Mouse (Mus musculus) retina, adult 2 months (tissue): ENCODE results near the gene 4930512M02Rik.
"Not testable (repeated sequence)": the region's sequence is repeated elsewhere in the genome, so short reads cannot be mapped to it uniquely, and the experiment has no call there.

Experiments used
- DNase-seq: peaks from one replicate; pipeline ENCODE4 v3.0.0-alpha.2; 2012; ENCODE audit warnings: low read depth, low spot score

The 4930512M02Rik gene

GRCm38 (mm10) chr11:11627735-11628134 lies at the start of gene 4930512M02Rik:
Gene 4930512M02Rik, minus strand, starts transcription at chr11:11627835.
- DNase-seq: not testable (repeated sequence)

- DNase-seq: no peak
These were observed 49.5 kb upstream of the 4930512M02Rik start for GRCm38 (mm10) chr11:11677165-11677564.

DNA sequence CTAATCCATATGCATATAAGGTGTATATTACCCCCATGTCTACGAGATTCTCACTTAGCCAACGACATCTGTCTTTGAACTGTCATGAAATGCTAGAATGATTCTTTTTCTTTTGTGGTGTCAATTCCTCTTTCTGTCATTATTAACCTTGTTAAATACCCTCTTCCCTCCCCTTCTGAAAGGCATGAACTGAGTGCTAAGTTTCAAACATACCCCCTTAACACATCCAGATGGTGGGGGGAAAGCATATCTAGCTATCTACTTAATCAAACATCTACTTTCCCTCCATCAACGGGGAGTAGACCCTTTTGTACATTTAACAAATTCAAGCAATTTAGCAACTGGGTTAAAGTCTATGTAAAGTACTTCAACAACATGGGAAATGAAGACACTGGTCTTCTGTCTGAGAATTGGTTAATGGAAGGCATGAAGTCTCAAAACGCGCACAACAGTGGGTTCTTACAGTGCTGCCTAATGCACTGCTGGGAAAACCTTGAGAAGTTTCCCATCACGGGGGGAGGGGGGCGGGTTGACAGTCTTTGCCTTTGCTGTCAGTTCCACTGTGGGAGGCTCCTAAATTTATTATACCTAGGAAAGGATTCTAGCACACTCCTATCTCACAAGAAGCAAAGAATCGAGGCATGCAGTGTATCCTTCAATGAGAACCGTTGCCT lies 48.6 kb upstream of the 4930512M02Rik start:
- DNase-seq: no peak

DNA sequence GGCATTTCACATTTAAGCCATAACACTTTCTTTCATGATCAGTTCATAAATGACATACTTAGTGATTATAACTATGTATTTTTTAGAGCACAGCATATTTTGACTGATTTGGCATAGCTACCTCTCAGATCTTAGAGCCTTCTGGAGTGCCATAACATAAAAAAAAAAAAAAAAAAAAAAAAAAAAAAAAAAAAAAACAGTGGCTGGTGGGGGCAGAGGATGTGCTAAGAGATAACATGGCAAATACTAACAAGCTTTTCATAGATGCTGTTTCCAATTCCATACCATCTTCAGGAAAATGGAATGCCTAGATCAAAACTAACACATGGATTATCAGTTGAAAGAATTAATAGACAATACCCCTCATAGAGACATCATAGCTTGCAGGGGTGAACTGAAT lies 47.4 kb upstream of the 4930512M02Rik start:
- DNase-seq: no peak

- DNase-seq: no peak
These were observed 45.3 kb upstream of the 4930512M02Rik start for GRCm38 (mm10) chr11:11672974-11673373.

- no peak for DNase-seq
These were observed 40.3 kb upstream of the 4930512M02Rik start for GRCm38 (mm10) chr11:11667922-11668290.

GRCm38 (mm10) chr11:11667254-11667921 lies 39.8 kb upstream of the 4930512M02Rik start:
- no peak for DNase-seq

- no peak for DNase-seq
These were observed 33.0 kb upstream of the 4930512M02Rik start for GRCm38 (mm10) chr11:11660651-11661050.

- no peak for DNase-seq
These were observed 31.2 kb upstream of the 4930512M02Rik start for GRCm38 (mm10) chr11:11658834-11659233.

GRCm38 (mm10) chr11:11657634-11658033 lies 30.0 kb upstream of the 4930512M02Rik start:
- no peak for DNase-seq

- no peak for DNase-seq
These were observed 29.4 kb upstream of the 4930512M02Rik start for GRCm38 (mm10) chr11:11656995-11657530.

- DNase-seq: no peak
These were observed 28.8 kb upstream of the 4930512M02Rik start for GRCm38 (mm10) chr11:11656388-11656787.

GRCm38 (mm10) chr11:11644303-11644702 lies 16.7 kb upstream of the 4930512M02Rik start:
- DNase-seq: no peak

DNA sequence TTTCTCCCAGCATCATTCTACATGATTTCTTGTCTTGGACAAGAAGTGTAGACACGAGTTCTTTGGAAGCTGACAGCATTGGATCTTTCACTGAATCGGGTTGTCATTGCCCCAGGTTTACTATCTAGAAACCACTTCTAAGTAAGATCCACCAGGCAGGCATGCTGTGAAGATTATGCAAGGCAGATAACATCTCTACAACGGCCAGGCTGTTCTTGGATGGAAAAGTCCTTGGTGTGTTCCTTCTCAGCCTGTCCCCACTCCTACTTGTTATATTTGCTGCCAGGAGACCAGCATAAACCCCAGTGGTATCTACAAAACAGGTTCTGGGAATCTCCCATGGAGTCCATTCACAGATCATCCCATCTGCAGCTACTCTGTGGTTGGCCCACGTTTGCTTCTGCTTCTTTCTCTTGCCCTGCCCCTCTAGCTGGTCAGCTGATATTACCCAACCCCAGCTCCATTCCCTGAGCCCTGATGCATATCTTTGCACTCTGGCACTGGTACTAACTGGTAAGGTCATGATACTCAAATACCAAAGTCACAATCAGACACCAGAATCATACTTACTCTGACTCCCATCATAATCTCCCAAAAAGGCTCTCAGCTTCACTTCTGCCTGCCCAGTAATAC lies 3.4 kb downstream of the 4930512M02Rik start:
- DNase-seq: no peak

- no peak for DNase-seq
These were observed 18.4 kb downstream of the 4930512M02Rik start for GRCm38 (mm10) chr11:11609243-11609642.

- DNase-seq: no peak
These were observed 40.3 kb downstream of the 4930512M02Rik start for GRCm38 (mm10) chr11:11587327-11587726.

DNA sequence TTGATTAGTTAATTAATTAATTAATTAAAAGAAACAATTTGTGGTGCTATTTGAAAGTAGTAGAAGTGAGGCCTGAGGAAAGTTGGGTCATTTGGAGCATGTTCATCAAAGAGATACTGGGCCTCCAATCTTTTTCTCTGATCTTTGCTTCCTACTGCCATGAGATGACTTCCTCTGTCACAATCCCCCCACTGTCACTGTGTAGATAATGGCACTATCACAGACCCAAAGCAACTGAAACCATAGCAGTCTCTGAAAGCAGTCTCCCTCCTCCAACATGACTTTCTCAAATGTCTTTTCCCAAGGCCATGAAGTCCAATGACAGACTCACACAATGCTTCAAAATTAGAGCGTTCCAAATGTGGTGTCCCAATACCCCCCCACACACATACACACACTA lies 41.2 kb downstream of the 4930512M02Rik start:
- no peak for DNase-seq

GRCm38 (mm10) chr11:11573691-11574090 lies 53.9 kb downstream of the 4930512M02Rik start:
- no peak for DNase-seq

GRCm38 (mm10) chr11:11570747-11571146 lies 56.9 kb downstream of the 4930512M02Rik start:
- DNase-seq: no peak

DNA sequence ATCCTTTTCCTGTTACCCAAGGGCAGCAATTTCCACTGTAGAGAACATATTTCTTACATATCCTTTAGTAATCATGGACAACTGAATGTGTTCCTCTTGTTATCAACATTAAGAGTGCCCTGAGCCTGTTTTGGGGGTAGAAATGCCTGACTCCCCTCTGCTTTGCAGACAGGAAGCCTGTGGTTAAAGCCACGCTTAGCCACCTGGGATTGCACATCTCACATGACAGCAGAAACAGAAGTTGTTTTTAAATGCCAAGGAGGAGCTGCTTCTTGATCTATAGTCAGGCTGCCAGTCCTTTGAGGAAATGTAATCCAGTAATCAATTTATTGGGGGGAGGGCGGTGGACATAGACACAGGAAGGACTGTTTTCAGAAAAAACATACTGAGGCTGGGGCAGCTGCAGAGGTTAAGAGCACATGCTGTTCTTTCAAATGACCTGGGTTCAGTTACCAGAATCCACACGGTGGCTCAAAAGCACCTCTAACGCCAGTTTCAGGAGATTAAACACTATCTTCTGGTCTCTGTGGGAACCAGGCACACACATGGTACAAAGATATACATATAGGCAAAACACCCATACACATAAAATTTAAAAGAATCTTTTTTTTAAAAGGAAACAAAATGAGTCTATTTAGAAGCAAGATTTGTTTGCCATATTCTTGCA lies 58.0 kb downstream of the 4930512M02Rik start:
- DNase-seq: no peak

DNA sequence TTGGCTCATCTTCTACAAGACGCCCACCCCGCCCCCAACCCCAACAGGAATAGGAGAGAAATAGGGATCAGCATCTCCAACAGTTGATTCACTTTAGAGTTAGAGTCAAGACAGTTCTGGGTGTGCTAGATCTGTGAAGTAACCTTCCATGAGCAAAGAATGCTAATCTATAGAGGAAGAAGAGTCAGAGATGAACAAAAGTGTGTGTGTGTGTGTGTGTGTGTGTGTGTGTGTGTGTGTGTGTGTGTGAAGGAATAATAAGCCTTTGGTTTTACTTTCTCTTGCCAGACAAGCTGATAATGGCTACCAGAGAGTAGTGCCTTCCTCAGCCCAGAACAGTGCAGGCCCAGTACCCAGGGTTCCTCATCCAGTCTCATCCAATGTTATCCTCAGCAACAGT lies 59.6 kb downstream of the 4930512M02Rik start:
- no peak for DNase-seq
